Mouse (Mus musculus): ENCODE data around the gene Olfr57.
"Not testable (repeated sequence)": the region's sequence is repeated elsewhere in the genome, so short reads cannot be mapped to it uniquely, and the experiment has no call there.

Olfr57 gene

GRCm38 (mm10) chr10:79028441-79028840 is at the start of gene Olfr57:
Olfr57 (plus strand) TSS chr10:79028741.
- DNase-seq, result no peak

GRCm38 (mm10) chr10:78980750-78981149 is 47.8 kb upstream of the Olfr57 start, which contains the start of gene Olfr1352:
Olfr1352 (plus strand) TSS chr10:78981050.
- DNase-seq, result no peak

- DNase-seq, result no peak
Measured at GRCm38 (mm10) chr10:79012172-79012571, 16.4 kb upstream of the Olfr57 start, which contains the start of gene Olfr1351. Olfr1351 (plus strand) TSS chr10:79012472.

GRCm38 (mm10) chr10:79042457-79042856 is 13.9 kb downstream of the Olfr57 start:
- not testable (repeated sequence) for DNase-seq

GRCm38 (mm10) chr10:79057370-79057769 is 28.8 kb downstream of the Olfr57 start:
- DNase-seq, result not testable (repeated sequence)
